Mouse (Mus musculus) urinary bladder, postnatal 14 days (tissue): Measurements from ENCODE around the gene Enox1.

Source experiments
- DNase-seq: peaks from one replicate; pipeline ENCODE4 v3.0.0; 2021; ENCODE audit warnings: low spot score

Gene Enox1

GRCm38 (mm10) chr14:77375618-77376017, 219.1 kb downstream of the Enox1 start:
- DNase-seq: no peak

DNA sequence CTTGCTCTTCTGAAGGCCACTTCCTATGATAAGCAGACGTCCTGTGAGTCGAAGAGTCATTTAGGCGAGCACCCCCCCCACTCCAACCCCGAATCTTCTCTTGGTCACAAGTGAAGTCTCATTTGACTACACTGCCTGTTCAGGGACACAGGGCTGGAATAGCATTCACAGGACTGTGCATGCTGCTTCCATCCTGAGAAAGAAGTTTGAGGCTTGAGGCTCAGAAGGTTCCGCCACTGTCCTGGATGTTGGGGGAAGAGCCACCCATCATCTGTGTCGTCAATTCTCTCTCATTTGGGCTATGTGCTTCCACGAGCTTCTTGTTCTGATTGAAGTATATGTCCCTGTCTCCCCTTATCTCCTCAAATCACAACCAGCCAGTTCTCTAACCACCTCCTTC, 220.2 kb downstream of the Enox1 start:
- no peak for DNase-seq

DNA sequence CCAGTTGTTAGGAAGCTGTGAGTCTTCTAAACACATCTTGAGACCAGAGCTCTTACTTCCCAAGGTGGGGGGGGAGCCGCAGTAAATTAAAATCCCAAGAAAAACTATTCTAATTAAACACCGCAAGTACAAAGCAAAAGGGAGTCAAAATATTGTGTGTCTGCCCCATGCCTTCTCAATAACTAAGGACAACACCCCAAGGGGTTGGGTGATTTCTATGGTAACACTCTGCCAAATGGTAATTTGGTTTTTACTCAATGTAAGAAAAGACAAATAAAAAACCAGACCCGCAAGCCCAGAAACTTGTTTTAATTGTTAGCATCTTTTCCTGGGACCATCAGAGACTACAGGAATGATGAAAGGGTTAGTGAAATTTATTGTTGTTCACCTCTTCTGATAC, 220.9 kb downstream of the Enox1 start:
- DNase-seq: no peak

- no peak for DNase-seq
These were observed 221.3 kb downstream of the Enox1 start for GRCm38 (mm10) chr14:77377873-77378272.

GRCm38 (mm10) chr14:77381532-77381931, 225.0 kb downstream of the Enox1 start:
- DNase-seq: no peak

DNA sequence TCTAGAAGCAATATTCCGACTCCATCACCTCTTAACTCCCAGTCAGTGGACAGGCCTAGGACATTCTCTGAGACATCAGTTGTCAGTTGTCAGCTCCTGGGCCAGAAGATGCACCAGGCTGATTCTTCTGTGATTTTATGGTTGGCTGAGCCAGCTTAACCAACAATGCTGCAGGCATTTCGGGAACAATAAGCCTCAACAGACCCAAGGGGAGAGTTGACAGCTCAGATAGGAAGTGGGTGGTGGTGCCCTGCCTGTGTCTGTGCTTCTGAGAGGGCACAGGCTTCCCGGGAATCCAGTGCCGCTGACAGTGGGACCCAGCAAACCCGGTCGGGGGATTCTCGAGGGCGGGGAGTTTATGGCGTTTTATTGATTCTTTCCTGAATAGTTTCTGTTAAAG, 229.1 kb downstream of the Enox1 start:
- DNase-seq: no peak

DNA sequence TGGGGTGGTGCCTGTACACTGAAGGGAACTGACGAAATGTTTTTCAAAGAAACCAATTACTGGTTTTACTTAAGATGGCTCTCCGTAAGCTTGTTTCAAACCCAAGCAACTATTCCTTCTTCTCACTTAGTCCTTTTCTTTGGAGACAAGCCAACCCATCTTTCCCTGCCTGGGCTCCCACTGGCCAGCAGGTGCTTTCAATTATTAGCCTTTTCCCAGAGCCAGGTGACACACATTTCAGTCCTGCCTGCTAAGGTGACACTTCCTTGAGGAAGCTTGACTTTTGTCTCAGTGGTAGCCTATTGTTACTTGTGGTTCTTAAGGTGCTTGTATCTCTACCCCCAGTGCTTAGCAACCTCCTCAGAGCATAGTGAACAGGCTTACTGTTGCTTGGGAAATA, 231.3 kb downstream of the Enox1 start:
- DNase-seq: no peak

- no peak for DNase-seq
These were observed 232.7 kb downstream of the Enox1 start for GRCm38 (mm10) chr14:77389276-77389675.

DNA sequence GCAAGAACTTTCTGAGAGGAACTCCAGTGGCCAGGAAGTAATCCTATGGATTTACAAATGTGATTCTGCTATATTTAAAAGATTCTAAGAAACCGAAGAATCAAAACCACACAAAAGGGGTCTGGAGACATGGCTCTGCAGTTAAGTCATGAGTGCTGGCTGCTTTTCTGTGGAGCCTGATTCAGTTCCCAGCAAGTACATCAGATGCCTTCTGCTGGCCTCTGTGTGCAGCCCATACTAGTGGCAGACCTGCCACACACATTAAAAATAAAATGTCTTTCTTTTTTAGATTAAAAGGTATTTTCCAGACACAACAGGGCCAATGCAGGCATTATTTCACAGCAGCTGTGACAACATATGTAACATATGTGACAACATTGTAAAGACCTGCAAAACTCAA, 235.9 kb downstream of the Enox1 start:
- no peak for DNase-seq

- DNase-seq: no peak
These were observed 249.9 kb downstream of the Enox1 start for GRCm38 (mm10) chr14:77406241-77407114.

DNA sequence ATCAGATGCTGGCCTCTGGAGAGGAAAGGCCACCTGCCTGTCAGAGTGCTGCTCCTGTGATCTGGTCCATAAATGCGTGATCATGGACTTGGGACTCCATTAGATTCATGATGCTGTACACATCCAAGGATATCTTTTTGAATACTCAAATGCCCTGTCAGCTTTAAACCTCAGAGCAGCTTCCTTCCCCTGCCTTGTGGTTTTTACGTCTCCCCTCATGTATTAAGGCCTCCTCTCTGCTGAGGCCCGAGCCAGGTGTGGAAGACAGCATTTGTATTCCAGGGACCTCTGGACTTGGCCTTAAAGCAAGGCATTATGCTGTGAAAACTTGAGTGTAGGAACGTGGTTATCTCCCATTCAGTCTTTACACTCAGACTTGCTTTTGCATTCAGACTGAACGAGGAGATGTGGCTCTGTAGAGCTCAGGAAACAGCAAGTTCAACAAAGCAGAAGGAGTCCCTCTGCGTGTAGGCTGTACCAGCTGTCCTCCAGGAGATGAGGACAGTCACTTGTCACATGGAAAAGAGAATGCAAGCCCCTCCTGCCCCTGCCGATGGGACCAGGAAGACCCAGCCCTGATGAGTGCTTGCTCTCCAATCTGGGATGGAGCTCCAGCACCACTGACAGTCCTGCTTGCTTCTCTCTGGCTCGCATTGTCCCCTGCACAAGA, 252.8 kb downstream of the Enox1 start:
- no peak for DNase-seq

DNA sequence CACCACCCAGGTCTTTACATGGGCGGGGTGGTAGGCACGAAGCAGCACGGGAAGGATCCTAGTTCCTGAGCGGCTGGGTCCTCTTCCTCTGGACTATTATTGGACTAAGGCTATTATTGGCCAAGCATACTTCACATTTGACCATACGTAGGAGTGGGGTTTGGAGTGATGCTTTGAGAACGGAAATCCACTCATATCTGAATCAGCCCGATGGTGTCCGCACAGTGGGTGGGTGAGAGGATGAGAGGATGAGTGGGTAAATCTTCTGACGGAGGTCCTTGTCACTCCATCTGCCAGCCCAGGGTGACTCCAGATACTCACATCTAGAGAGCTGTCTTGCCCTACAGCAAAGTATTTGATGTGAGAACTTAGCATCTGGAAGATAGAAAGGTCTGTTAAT, 253.8 kb downstream of the Enox1 start:
- no peak for DNase-seq

- no peak for DNase-seq
These were observed 256.5 kb downstream of the Enox1 start for GRCm38 (mm10) chr14:77413106-77413505.

- DNase-seq: no peak
These were observed 259.8 kb downstream of the Enox1 start for GRCm38 (mm10) chr14:77416358-77416757.

GRCm38 (mm10) chr14:77421031-77421430, 264.5 kb downstream of the Enox1 start:
- no peak for DNase-seq

GRCm38 (mm10) chr14:77423194-77423593, 266.6 kb downstream of the Enox1 start:
- no peak for DNase-seq

- no peak for DNase-seq
These were observed 282.9 kb downstream of the Enox1 start for GRCm38 (mm10) chr14:77439426-77439825.

GRCm38 (mm10) chr14:77440805-77441204, 284.2 kb downstream of the Enox1 start:
- no peak for DNase-seq

GRCm38 (mm10) chr14:77441541-77441940, 285.0 kb downstream of the Enox1 start:
- DNase-seq: no peak

DNA sequence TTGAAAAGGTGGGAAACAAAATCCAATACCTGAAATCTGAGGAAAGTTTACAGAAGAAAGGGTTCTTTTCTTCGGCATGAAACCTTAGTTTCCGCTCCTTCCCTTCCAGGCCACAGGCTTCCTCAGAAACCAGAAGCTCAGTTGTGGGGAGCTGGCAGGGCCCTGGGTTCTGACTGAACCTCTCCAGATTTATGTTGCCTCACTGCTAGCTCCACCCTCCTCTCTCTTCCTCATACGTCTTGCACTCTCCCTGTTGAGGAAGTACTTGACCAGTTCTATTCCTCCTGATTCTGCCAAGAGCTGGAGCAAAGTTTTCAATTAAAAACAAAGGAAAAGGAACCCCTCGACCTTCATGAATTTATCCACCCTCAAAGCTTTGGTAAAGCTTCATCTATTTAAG, 291.4 kb downstream of the Enox1 start:
- DNase-seq: no peak

DNA sequence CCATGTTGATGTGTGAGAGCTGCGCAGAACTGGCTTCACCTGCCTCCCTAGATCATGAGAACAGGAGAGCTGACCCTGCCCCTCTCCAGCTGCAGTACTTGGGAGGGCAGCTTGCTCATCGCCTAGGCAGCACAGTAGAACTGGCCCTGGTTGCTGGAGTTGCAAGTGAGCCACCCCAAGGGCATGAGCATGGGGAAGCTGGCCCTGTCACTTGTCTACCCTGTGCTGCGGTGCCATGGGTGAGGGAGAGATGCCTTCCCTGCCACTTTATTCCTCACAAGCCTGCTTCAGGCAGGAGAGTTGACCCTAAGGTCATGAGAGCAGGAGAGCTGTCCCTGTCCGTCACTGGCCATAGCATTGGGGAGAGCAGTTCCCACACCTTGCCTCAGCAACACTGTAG, 295.4 kb downstream of the Enox1 start:
- no peak for DNase-seq

DNA sequence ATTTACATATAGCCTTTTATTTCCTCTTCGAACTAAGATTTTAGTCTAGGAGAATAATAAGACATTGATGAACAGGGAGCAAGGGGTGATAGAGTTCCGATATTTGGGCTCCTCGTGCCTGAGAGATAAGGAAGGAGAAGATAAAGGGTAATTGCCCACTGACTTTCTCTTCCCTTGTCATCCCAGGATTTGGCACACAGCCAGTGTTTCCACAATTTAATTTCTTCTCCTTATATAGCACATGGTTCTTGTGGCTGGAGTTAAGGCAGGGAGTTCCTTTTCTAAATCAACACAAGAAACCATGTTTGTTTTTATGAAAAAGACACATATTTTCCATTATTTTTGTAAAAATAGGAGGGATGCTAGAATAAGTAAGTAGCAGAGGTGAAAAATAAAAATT, 299.5 kb downstream of the Enox1 start:
- DNase-seq: no peak

GRCm38 (mm10) chr14:77456876-77457275, 300.3 kb downstream of the Enox1 start:
- no peak for DNase-seq

DNA sequence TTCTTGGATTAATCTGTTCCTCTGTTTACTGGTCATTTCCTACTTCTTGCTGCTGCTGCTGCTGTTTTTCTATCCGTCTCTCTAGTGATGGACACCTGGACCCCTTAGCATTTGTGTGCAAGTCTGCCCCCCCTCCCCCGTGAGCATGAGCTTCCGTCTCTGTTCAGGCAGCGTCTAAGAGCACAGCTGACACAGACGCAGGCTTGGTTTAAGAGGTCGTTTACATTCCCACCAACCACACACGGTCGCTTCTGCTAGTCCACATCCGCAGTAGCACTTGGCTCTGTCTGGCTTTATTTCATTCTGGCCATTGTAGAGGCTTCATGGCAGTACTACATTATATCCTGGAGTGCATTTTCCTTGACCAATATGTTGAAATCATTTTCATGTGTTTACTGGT, 301.7 kb downstream of the Enox1 start:
- no peak for DNase-seq
